Mouse (Mus musculus): Measurements from ENCODE around the gene Pou6f1. TPM values are rescaled to one million over a fixed set of nuclear protein-coding genes. Genes with fewer than 3 reads are reported as not detected.

Gene Pou6f1
- 8.9 TPM for polyA plus RNA-seq (2017; shearing (Covaris generic))

GRCm38 (mm10) chr15:100599276-100600046 lies at the start of gene Pou6f1:
TSS of gene Pou6f1 (minus strand) at chr15:100599984.

GRCm38 (mm10) chr15:100636700-100637501 lies 37.1 kb upstream of the Pou6f1 start, which contains the start of gene Smagp:
TSS of gene Smagp (minus strand) at chr15:100636940.

GRCm38 (mm10) chr15:100614996-100615824 lies 15.4 kb upstream of the Pou6f1 start, which contains the start of gene Dazap2:
TSS of gene Dazap2 (plus strand) at chr15:100615349.

DNA sequence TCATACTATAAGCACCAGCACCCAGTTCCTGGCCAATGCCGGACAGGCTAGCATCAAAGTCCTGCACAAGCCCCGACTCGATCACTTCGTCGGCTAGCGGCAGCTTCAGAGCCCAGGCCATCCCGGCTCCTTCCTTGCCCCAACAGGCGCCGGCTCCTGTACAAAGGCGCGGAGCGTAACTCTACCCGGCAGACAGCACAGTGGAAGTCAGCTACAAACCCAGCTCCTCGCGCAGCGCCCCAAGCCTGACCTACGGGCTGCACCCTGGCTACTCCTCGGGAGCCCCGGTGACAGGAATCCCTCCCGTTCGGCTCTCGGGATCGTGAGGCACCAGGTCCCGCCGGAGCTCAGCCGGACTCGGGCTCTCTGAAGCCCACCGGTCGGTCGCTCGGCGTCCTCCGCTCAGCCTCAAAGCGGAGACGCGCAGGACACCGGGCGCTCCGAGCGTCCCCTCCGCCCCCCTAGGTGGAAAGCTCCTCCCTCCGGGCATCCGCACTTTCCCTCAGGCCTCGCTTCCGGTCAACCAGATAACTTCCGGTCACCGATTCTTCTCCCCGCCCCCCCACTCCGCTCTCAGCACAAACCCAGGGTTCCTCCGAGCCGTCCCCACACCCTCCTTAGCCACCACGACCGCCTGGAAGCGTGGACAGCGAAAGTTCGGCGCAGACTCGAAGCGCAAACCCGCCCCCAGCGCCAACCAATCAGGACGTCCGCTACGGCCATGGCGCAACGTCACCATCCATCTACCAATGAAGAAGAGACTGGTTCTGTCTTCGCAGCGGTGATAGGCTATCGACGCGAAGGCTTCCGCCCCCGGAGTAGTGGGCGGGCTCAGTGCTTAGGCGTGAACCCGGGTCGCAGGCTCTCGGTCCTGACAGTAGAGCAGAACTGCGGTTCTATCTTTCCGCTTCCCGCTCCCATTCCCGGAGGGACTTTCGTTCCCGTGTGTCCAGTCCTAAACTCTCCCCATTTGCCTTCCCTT lies 48.2 kb downstream of the Pou6f1 start, which contains the start of gene Tfcp2:
Tfcp2 (minus strand) TSS at position 683 of the 982 bp plus-strand sequence.

Other genes starting within 250 kb of the Pou6f1 start
- not detected for gene Methig1, start 246.8 kb downstream of the Pou6f1 start, polyA plus RNA-seq (2017; shearing (Covaris generic))
- gene Mettl7a2, start 246.8 kb downstream of the Pou6f1 start, polyA plus RNA-seq (2017; shearing (Covaris generic)): not detected
- gene Higd1c, start 235.4 kb downstream of the Pou6f1 start, polyA plus RNA-seq (2017; shearing (Covaris generic)): not detected
- gene Gm5475, start 177.8 kb downstream of the Pou6f1 start, polyA plus RNA-seq (2017; shearing (Covaris generic)): not detected
- gene Slc11a2, start 174.9 kb downstream of the Pou6f1 start, polyA plus RNA-seq (2017; shearing (Covaris generic)): 41.8 TPM
- 52.3 TPM for gene Letmd1, start 131.0 kb downstream of the Pou6f1 start, polyA plus RNA-seq (2017; shearing (Covaris generic))
- 4.0 TPM for gene Csrnp2, start 104.5 kb downstream of the Pou6f1 start, polyA plus RNA-seq (2017; shearing (Covaris generic))
- 11.5 TPM for gene Tfcp2, start 48.0 kb downstream of the Pou6f1 start, polyA plus RNA-seq (2017; shearing (Covaris generic))
- 610 TPM for gene Dazap2, start 15.4 kb upstream of the Pou6f1 start, polyA plus RNA-seq (2017; shearing (Covaris generic))
- gene Smagp, start 37.0 kb upstream of the Pou6f1 start, polyA plus RNA-seq (2017; shearing (Covaris generic)): 0.32 TPM
- gene Bin2, start 69.6 kb upstream of the Pou6f1 start, polyA plus RNA-seq (2017; shearing (Covaris generic)): 710 TPM
- gene Cela1, start 87.9 kb upstream of the Pou6f1 start, polyA plus RNA-seq (2017; shearing (Covaris generic)): 10.9 TPM
- gene Galnt6, start 129.4 kb upstream of the Pou6f1 start, polyA plus RNA-seq (2017; shearing (Covaris generic)): 189 TPM
- 23.7 TPM for gene Slc4a8, start 161.8 kb upstream of the Pou6f1 start, polyA plus RNA-seq (2017; shearing (Covaris generic))